Mouse (Mus musculus) stomach, adult 2 months (tissue): ENCODE results near the gene 5530400C23Rik. TPM values are rescaled to one million over a fixed set of nuclear protein-coding genes. Genes with fewer than 3 reads are reported as not detected.

Experiments used
- polyA plus RNA-seq: library from polyadenylated mRNA; depleted of rRNA; stranded (reverse); fragments of >200 nt; gene quantifications from 2 replicates; pipeline ENCODE4 v1.2.3, GENCODE M21; 2012; rRNA removed

The 5530400C23Rik gene
- polyA plus RNA-seq: not detected in 2 replicates

DNA sequence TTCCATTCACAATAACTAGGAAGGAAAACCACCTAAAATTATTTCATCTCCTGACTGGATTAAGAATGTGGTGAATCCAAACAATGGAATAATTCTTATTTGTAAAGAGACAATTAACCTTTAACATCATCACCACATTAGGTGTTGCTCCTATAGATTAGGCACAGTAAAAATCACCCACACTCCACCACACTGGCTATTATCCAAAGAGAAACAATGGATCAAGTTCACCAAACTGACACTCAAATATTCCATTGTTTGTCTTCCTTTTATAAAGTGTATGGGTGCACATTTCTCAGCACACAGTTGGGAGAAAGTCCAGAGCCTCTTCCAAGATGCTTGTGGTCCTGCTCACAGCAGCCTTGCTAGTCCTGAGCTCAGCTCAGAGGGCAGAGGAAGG, at the start of gene 5530400C23Rik:
Gene 5530400C23Rik, plus strand, starts transcription at position 301 of the 400 bp plus-strand sequence.

Other genes starting within 250 kb of the 5530400C23Rik start
- not detected in 2 replicates for gene Tas2r140, start 236.4 kb upstream of the 5530400C23Rik start, polyA plus RNA-seq
- 48.9 and 110 TPM in 2 replicates for gene Smim10l1, start 187.3 kb upstream of the 5530400C23Rik start, polyA plus RNA-seq